Mouse (Mus musculus) small intestine, adult 2 months (tissue): Measurements from ENCODE around the gene D430019H16Rik.

Experiments used
- CTCF ChIP-seq: fragments of 200-500 bp; IDR thresholded peaks from 2 replicates; pipeline ENCODE4 v1.5.1; 2012; ENCODE audit warnings: low read depth, mild to moderate bottlenecking, control low read depth, inconsistent platforms, low read length, moderate library complexity, mixed read lengths; ENCODE audit not compliant: insufficient replicate concordance, insufficient read length; ENCODE audit errors: extremely low read depth
- POLR2A ChIP-seq: fragments of 200-500 bp; IDR thresholded peaks from 2 replicates; pipeline ENCODE4 v1.6.1; 2012; ENCODE audit warnings: low read depth, mild to moderate bottlenecking, control low read depth, inconsistent platforms, low read length, moderate library complexity

- no peak for TF ChIP-seq POLR2A
- TF ChIP-seq CTCF, result no peak
Measured at GRCm38 (mm10) chr12:105537162-105537561, 83.5 kb downstream of the D430019H16Rik start.
